Mouse (Mus musculus) E14TG2a.4 (cell line): ENCODE measurements around the gene Cfap97d1.

Experiments used
- CTCF ChIP-seq: conservative IDR thresholded peaks from 2 replicates; pipeline ENCODE4 v1.5.1; 2014; ENCODE audit warnings: low read length
- POU5F1 ChIP-seq: IDR thresholded peaks from 2 replicates; pipeline ENCODE4 v1.6.1; 2014; ENCODE audit warnings: low read length, borderline replicate concordance

GRCm38 (mm10) chr11:102016136-102016535 is 32.1 kb downstream of the Cfap97d1 start:
- TF ChIP-seq CTCF, result no peak
- no peak for TF ChIP-seq POU5F1
